ENCODE assay signal across 9 mouse cellular contexts in the genomic region with DNA sequence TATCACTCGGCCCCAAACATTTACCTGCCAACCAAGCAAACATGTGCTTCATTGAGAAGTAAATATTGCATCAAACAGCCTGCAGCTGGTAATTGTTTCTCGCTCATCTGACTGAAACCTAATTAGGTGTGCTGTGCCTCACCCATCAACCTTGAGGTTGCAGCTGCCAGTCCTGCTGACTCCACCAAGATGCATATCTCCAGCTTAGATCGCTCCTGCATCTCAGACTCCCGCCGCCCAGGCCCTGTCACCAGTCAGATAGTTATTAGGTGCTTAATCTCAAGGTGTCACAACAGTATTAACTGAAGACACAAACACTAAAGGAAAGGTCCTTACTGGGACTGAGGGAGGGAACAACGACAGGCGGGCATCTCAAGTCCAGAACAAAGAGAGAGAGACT.
"Had no signal": no experiment of that assay in that cellular context is flagged by ENCODE, and none has a peak within 500 bp of the region (broad histone marks: within the 10 kb centered on the region; RNA-seq: fewer than 3 reads in every experiment).

No protein-coding gene starts in this region.

- H3K27ac ChIP-seq: kidney, postnatal 0 days; limb, embryonic 12.5 days; lung, embryonic 15.5 days; midbrain, embryonic 13.5 days had no signal

- DNase-seq: kidney, adult 8-10 months; layer of hippocampus, adult 9-11 months; right cerebral cortex, adult 18-20 months; right cerebral cortex, postnatal 25 days had no signal

- H3K9me3 ChIP-seq: lung, embryonic 15.5 days had no signal

- H3K9ac ChIP-seq: limb, embryonic 12.5 days; lung, embryonic 15.5 days; midbrain, embryonic 13.5 days had no signal

- ATAC-seq: intestine, embryonic 16.5 days; midbrain, embryonic 13.5 days had no signal

- H3K4me3 ChIP-seq: limb, embryonic 12.5 days; lung, embryonic 15.5 days; midbrain, embryonic 13.5 days had no signal

- H3K36me3 ChIP-seq: limb, embryonic 12.5 days; lung, embryonic 15.5 days; midbrain, embryonic 13.5 days had no signal

- H3K27me3 ChIP-seq: limb, embryonic 12.5 days; lung, embryonic 15.5 days; midbrain, embryonic 13.5 days had no signal

- H3K4me2 ChIP-seq: limb, embryonic 12.5 days; lung, embryonic 15.5 days; midbrain, embryonic 13.5 days had no signal

- H3K4me1 ChIP-seq: limb, embryonic 12.5 days; lung, embryonic 15.5 days; midbrain, embryonic 13.5 days had no signal
